Mouse (Mus musculus): ENCODE results near the gene Plekhm2.

GRCm38 (mm10) chr4:141686093-141686492 is 21.4 kb upstream of the Plekhm2 start:
- no peak for TF ChIP-seq CTCF (IDR thresholded peaks at IDR 0.05; ENCODE audit: extremely low read depth, insufficient read depth, low read length)
- TF ChIP-seq POLR2A (IDR thresholded peaks at IDR 0.05; ENCODE audit: extremely low read depth, insufficient read depth, low read length): no peak
